8 mouse cellular contexts compared by ENCODE assay signal in genomic region chrX:38249640-38250351, GRCm38 (mm10). TPM values are rescaled to one million over a fixed set of nuclear protein-coding genes. Genes with fewer than 3 reads are reported as not detected.
DNase-seq lines count a peak whose midpoint lies in the region; ATAC-seq lines count a peak whose summit lies in the region.

No protein-coding gene starts in this region.

- 0 out of 2 replicates have a peak overlapping the region, but pooled peaks have one; percentile 47 for H3K9ac ChIP-seq in heart, embryonic 13.5 days

- WGBS in embryonic facial prominence, embryonic 10.5 days, result 20% methylated on average over 16 of the region's 16 CpGs
- whole genome bisulfite sequencing in heart, embryonic 13.5 days, result 12% methylated on average over 16 of the region's 16 CpGs

- H3K27ac ChIP-seq in embryonic facial prominence, embryonic 10.5 days (replicated peaks), result no peak overlapping the region
- no peak overlapping the region for H3K27ac ChIP-seq in heart, embryonic 13.5 days (replicated peaks)

- peaks cover 17% of the 10 kb centered on the region; the same call in 1 of the 2 replicates for H3K4me1 ChIP-seq in embryonic facial prominence, embryonic 10.5 days
- peaks cover 10% of the 10 kb centered on the region; the same call in 1 of the 2 replicates for H3K4me1 ChIP-seq in heart, embryonic 13.5 days

- H3K9me3 ChIP-seq in embryonic facial prominence, embryonic 10.5 days, result no peaks in the 10 kb centered on the region
- no peaks in the 10 kb centered on the region for H3K9me3 ChIP-seq in heart, embryonic 13.5 days

- H3K4me3 ChIP-seq in embryonic facial prominence, embryonic 10.5 days, result peak overlapping the region; percentile 56
- peak overlapping the region; percentile 50 for H3K4me3 ChIP-seq in heart, embryonic 13.5 days

- H3K36me3 ChIP-seq in embryonic facial prominence, embryonic 10.5 days (replicated peaks), result no peaks in the 10 kb centered on the region
- no peaks in the 10 kb centered on the region for H3K36me3 ChIP-seq in heart, embryonic 13.5 days

- H3K27me3 ChIP-seq in embryonic facial prominence, embryonic 10.5 days (replicated peaks; ENCODE audit: low read depth, poor library complexity, severe bottlenecking), result peaks cover 54% of the 10 kb centered on the region
- H3K27me3 ChIP-seq in heart, embryonic 13.5 days (replicated peaks), result peaks cover 9% of the 10 kb centered on the region

- H3K4me2 ChIP-seq in heart, embryonic 13.5 days, result peak overlapping the region; percentile 80

- ATAC-seq in activated CD4-positive, CD25-positive, alpha-beta regulatory T cell, adult 4 months, result peak; percentile 34
- no peak for ATAC-seq in heart, embryonic 13.5 days (ENCODE audit: extremely low read depth, insufficient number of reproducible peaks, low FRiP score, low TSS enrichment)

- peak; percentile 28 for DNase-seq in gastrocnemius, adult 18-20 months (ENCODE audit: low spot score)
- no peak for DNase-seq in gastrocnemius, postnatal 25 days
- DNase-seq in embryonic facial prominence, embryonic 10.5 days (ENCODE audit: low spot score), result peak; percentile 74
- DNase-seq in layer of hippocampus, adult 8-10 months (ENCODE audit: low spot score in 2 of 2), result peak; percentile 17 to 25
- DNase-seq in lung, postnatal 4 days, result peak; percentile 27 to 64
- DNase-seq in right cerebral cortex, postnatal 25 days, result peak; percentile 12

RNA-seq across cellular contexts. Expression of gene Tmem255a, which starts 2.4 kb away (rescaled TPM):
- 1 to 10 TPM in 1 of 2 experiments, under 1 TPM in 1; 0.26 to 1.1 TPM for total RNA-seq in gastrocnemius, adult 18-20 months (2021)
- total RNA-seq in gastrocnemius, postnatal 25 days (2021), result under 1 TPM; 0.49 to 0.75 TPM
- 1 to 10 TPM; 3.7 to 5.0 TPM for polyA plus RNA-seq in activated CD4-positive, CD25-positive, alpha-beta regulatory T cell, adult 4 months (2017; shearing (Covaris generic))
- 19.4 and 22.4 TPM in 2 replicates for polyA plus RNA-seq in embryonic facial prominence, embryonic 10.5 days (2016; fragmentation: Nextera tagmentation; extraction: Ambion mirVana)
- 14.3 and 15.1 TPM in 2 replicates for polyA plus RNA-seq in heart, embryonic 13.5 days (2015; fragmentation: Nextera tagmentation; extraction: Ambion mirVana)
- total RNA-seq in layer of hippocampus, adult 8-10 months (2022), result 10 to 100 TPM; 35.5 to 54.0 (median 41.9) TPM

Comparison
In these comparisons a context has a peak if more than half of its experiments do, and no peak if none do; other contexts are left out.
1. RNA of gene Tmem255a, which starts 2.4 kb away (total RNA-seq): 35.5 to 54.0 TPM in layer of hippocampus, adult 8-10 months; 0.26 to 1.1 TPM in gastrocnemius, adult 18-20 months and 0.49 to 0.75 TPM in gastrocnemius, postnatal 25 days; every median in the first group is over 10 times any median in the second.